Mouse (Mus musculus) thymus, adult 2 months (tissue): ENCODE data around the gene Atpaf1.

ENCODE experiments used
- CTCF ChIP-seq: fragments of 200-500 bp; IDR thresholded peaks from 2 replicates; pipeline ENCODE4 v1.5.1; 2012; ENCODE audit warnings: mild to moderate bottlenecking, control low read depth, low read length, moderate library complexity, borderline replicate concordance; ENCODE audit not compliant: control insufficient read depth, poor library complexity, insufficient read depth; ENCODE audit errors: extremely low read depth
- POLR2A ChIP-seq: fragments of 200-500 bp; IDR thresholded peaks from 2 replicates; pipeline ENCODE4 v1.6.1; 2012; ENCODE audit warnings: mild to moderate bottlenecking, low read length, control low read depth, moderate library complexity; ENCODE audit not compliant: control insufficient read depth, poor library complexity, insufficient read depth; ENCODE audit errors: extremely low read depth

GRCm38 (mm10) chr4:115848990-115849677, 64.5 kb downstream of the Atpaf1 start:
- TF ChIP-seq CTCF (no peak), POLR2A (no peak)
